Mouse (Mus musculus) kidney, postnatal 0 days (tissue): ENCODE measurements around the gene Slc4a2. TPM values are rescaled to one million over a fixed set of nuclear protein-coding genes. Genes with fewer than 3 reads are reported as not detected.

Experiments
- ATAC-seq: fragments of 200-750 bp; cut with Nextera tagmentation; replicated peaks from 2 replicates; pipeline ENCODE4 v1.8.0; 2017; ENCODE audit warnings: low read depth, moderate number of reproducible peaks, moderate TSS enrichment, moderate library complexity; ENCODE audit not compliant: low FRiP score
- DNase-seq: peaks from one replicate; pipeline ENCODE4 v3.0.0-alpha.2; 2016; ENCODE audit warnings: low spot score
- H3K27ac ChIP-seq: fragments of 300-500 bp; sonication (generic); 2 replicates; pipeline ENCODE4 v1.5.1; 2014; ENCODE audit warnings: mild to moderate bottlenecking
- H3K27me3 ChIP-seq: fragments of 300-500 bp; sonication (generic); 2 replicates; pipeline ENCODE4 v1.6.1; 2014; ENCODE audit warnings: low read length, mixed read lengths; ENCODE audit not compliant: insufficient read depth
- H3K36me3 ChIP-seq: fragments of 300-500 bp; sonication (generic); 2 replicates; pipeline ENCODE4 v1.6.1; 2014; ENCODE audit warnings: low read length, mixed read lengths; ENCODE audit not compliant: insufficient read depth
- H3K4me1 ChIP-seq: fragments of 300-500 bp; sonication (generic); replicated peaks from 2 replicates; pipeline ENCODE4 v1.6.1; 2014; ENCODE audit warnings: antibody characterized with exemption, low read length, mixed read lengths; ENCODE audit not compliant: insufficient read depth
- H3K4me2 ChIP-seq: fragments of 300-500 bp; sonication (generic); 2 replicates; pipeline ENCODE4 v1.6.1; 2014; ENCODE audit warnings: mild to moderate bottlenecking, low read length, moderate library complexity, mixed read lengths
- H3K4me3 ChIP-seq: fragments of 300-500 bp; sonication (generic); replicated peaks from 2 replicates; pipeline ENCODE4 v1.5.1; 2014; ENCODE audit warnings: low read depth, low read length
- H3K9ac ChIP-seq: fragments of 300-500 bp; sonication (generic); 2 replicates; pipeline ENCODE4 v1.6.1; 2014; ENCODE audit warnings: low read depth, low read length
- H3K9me3 ChIP-seq: fragments of 300-500 bp; sonication (generic); replicated peaks from 2 replicates; pipeline ENCODE4 v1.6.1; 2016; ENCODE audit warnings: low read length, inconsistent platforms, mixed read lengths
- CTCF ChIP-seq: IDR thresholded peaks from 2 replicates; pipeline ENCODE4 v1.5.1; 2016; ENCODE audit warnings: antibody characterized with exemption, low read depth, mild to moderate bottlenecking, moderate library complexity
- WGBS: fragments of 180-500 bp; shearing (Covaris S2); extraction: QIAGEN DNeasy Blood & Tissue Kit; methylation state at CpG from one replicate; pipeline ENCODE4 v1.1.7; 2014; 5-methylcytosine and 5-hydroxymethylcytosine counted together
- polyA plus RNA-seq: library from polyadenylated mRNA; unstranded; fragments of >200 nt; fragmentation: Nextera tagmentation; extraction: Ambion mirVana; gene quantifications from 2 replicates; pipeline ENCODE4 v1.2.1, GENCODE M21; 2015

Slc4a2 gene
- polyA plus RNA-seq, 1 experiment from 2014 or later, result 30.8 TPM

DNA sequence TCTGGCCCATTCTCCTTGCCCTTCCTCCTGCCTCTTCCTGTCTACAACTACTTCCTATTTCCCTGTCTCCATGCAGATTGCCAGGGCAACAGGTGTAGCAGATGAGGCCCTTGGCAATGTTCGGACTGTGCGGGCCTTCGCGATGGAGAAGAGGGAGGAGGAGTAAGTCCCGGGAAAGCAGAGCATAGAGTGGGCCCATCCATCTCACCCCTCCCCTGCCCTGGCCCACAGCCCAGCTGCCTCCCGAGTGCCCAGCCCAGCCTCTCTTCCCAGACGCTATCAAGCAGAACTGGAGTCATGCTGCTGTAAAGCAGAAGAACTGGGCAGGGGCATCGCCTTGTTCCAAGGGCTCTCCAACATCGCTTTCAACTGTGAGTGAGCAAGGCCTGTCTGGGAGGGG, 21.7 kb upstream of the Slc4a2 start:
- Histone ChIP-seq H3K4me1 (no peaks in the 10 kb centered on the region), H3K9ac (no peak overlapping the region), H3K4me3 (no peak overlapping the region), H3K9me3 (no peaks in the 10 kb centered on the region), H3K36me3 (peaks cover 29% of the 10 kb centered on the region), H3K4me2 (no peak overlapping the region), H3K27ac (no peak overlapping the region), H3K27me3 (no peaks in the 10 kb centered on the region)
- no peak for TF ChIP-seq CTCF
- ATAC-seq (no peak), DNase-seq (no peak)
- 76% methylated on average over 9 of the region's 9 CpGs for WGBS

DNA sequence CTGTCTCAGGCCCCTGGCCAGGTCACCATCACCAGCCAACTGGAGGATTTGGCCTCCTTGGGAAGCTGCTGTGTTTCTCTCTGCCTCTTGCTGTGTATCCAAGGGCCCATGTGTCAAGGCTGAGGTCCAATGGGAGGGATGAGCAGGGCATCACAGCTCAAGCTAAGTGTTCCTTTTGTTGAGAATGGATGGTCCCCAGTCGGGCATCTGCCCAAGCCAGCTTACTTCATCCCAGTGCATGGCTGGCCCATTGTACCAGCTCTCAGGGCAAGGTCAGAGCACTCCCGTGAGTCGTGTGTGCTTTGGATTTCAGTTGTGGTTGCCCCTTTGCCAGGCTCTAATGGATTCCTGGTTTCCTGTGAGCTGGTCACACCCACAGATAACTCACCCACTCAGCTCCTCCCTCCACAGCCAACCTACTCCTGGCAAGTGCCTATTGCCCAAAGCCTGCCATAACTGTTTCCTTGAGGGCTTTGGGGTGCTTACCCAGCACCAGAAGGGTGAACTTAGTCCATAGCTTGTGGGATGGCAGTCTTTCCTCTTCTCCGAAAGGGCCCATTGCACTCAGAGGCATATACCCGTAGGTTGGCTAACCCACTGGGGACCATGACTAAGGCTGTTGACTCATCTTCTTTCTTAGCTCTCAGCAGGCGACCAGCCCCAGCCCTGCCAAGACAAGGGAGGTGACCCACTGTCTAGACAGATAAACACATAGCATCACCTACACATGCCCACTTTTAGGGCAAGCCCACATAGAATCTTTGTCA, 18.9 kb upstream of the Slc4a2 start:
- no peak for DNase-seq
- ATAC-seq, result no peak
- H3K9me3 ChIP-seq, result no peaks in the 10 kb centered on the region
- 79% methylated on average over 6 of the region's 6 CpGs for WGBS
- H3K9ac ChIP-seq, result no peak overlapping the region
- H3K4me1 ChIP-seq, result no peaks in the 10 kb centered on the region
- no peak overlapping the region for H3K27ac ChIP-seq
- H3K4me3 ChIP-seq, result no peak overlapping the region
- no peaks in the 10 kb centered on the region for H3K27me3 ChIP-seq
- no peak for TF ChIP-seq CTCF
- H3K4me2 ChIP-seq, result no peak overlapping the region
- peaks cover 38% of the 10 kb centered on the region for H3K36me3 ChIP-seq

GRCm38 (mm10) chr5:24405389-24405876, 18.2 kb upstream of the Slc4a2 start:
- Histone ChIP-seq H3K4me3 (no peak overlapping the region), H3K4me2 (no peak overlapping the region), H3K27me3 (no peaks in the 10 kb centered on the region), H3K27ac (no peak overlapping the region), H3K9me3 (no peaks in the 10 kb centered on the region), H3K9ac (no peak overlapping the region), H3K4me1 (no peaks in the 10 kb centered on the region), H3K36me3 (peaks cover 35% of the 10 kb centered on the region)
- no peak for TF ChIP-seq CTCF
- 58% methylated on average over 3 of the region's 3 CpGs for WGBS
- ATAC-seq (no peak), DNase-seq (no peak)

- 86% methylated on average over 13 of the region's 13 CpGs for WGBS
- DNase-seq (no peak), ATAC-seq (no peak)
- Histone ChIP-seq H3K9ac (no peak overlapping the region), H3K36me3 (peaks cover 24% of the 10 kb centered on the region; the same call in 1 of the 2 replicates), H3K4me1 (peaks cover 6% of the 10 kb centered on the region), H3K27ac (no peak overlapping the region), H3K4me3 (no peak overlapping the region), H3K4me2 (no peak overlapping the region), H3K9me3 (no peaks in the 10 kb centered on the region), H3K27me3 (no peaks in the 10 kb centered on the region)
- TF ChIP-seq CTCF, result no peak
Measured at GRCm38 (mm10) chr5:24408651-24409050, 15.0 kb upstream of the Slc4a2 start.

GRCm38 (mm10) chr5:24409466-24409865, 14.2 kb upstream of the Slc4a2 start:
- Histone ChIP-seq H3K4me1 (peaks cover 11% of the 10 kb centered on the region), H3K4me2 (no peak overlapping the region), H3K9ac (no peak overlapping the region), H3K4me3 (no peak overlapping the region), H3K27me3 (no peaks in the 10 kb centered on the region), H3K9me3 (no peaks in the 10 kb centered on the region), H3K27ac (no peak overlapping the region), H3K36me3 (0 out of 2 replicates have a peak, but pooled peaks cover 22% of the 10 kb centered on the region)
- DNase-seq (no peak), ATAC-seq (no peak)
- WGBS, result 72% methylated on average over 2 of the region's 2 CpGs
- no peak for TF ChIP-seq CTCF

- ATAC-seq (no peak), DNase-seq (no peak)
- Histone ChIP-seq H3K9me3 (no peaks in the 10 kb centered on the region), H3K4me3 (no peak overlapping the region), H3K4me2 (no peak overlapping the region), H3K27me3 (no peaks in the 10 kb centered on the region), H3K27ac (no peak overlapping the region), H3K36me3 (0 out of 2 replicates have a peak, but pooled peaks cover 8% of the 10 kb centered on the region), H3K4me1 (peaks cover 11% of the 10 kb centered on the region), H3K9ac (no peak overlapping the region)
- no peak for TF ChIP-seq CTCF
- 85% methylated on average over 2 of the region's 2 CpGs for WGBS
Measured at GRCm38 (mm10) chr5:24412063-24412462, 11.6 kb upstream of the Slc4a2 start.
